ENCODE assay signal across 26 mouse cellular contexts in genomic region chr6:127876436-127876835, GRCm38 (mm10). TPM values are rescaled to one million over a fixed set of nuclear protein-coding genes. Genes with fewer than 3 reads are reported as not detected.
A peak's percentile ranks its signal among the peaks of the same experiment; 100 is the strongest.
DNase-seq lines count a peak whose midpoint lies in the region; ATAC-seq and TF ChIP-seq lines count a peak whose summit lies in the region.
"Had no signal": no experiment of that assay in that cellular context is flagged by ENCODE, and none has a peak within 500 bp of the region (broad histone marks: within the 10 kb centered on the region; RNA-seq: fewer than 3 reads in every experiment).

No protein-coding gene starts in this region.

- H3K4me1 ChIP-seq in hindbrain, postnatal 0 days (ENCODE audit: insufficient read depth, low read length): peaks cover 9% of the 10 kb centered on the region; the same call in 1 of the 2 replicates
- H3K4me1 ChIP-seq in hindbrain, embryonic 10.5 days (replicated peaks): peaks cover 25% of the 10 kb centered on the region
- peaks cover 36% of the 10 kb centered on the region for H3K4me1 ChIP-seq in embryonic facial prominence, embryonic 12.5 days
- H3K4me1 ChIP-seq in limb, embryonic 11.5 days (ENCODE audit: control insufficient read depth, insufficient read depth, low read length): peaks cover 16% of the 10 kb centered on the region
- peaks cover 21% of the 10 kb centered on the region for H3K4me1 ChIP-seq in heart, embryonic 12.5 days (replicated peaks)
- H3K4me1 ChIP-seq: liver, embryonic 15.5 days; neural tube, embryonic 12.5 days had no signal

- DNase-seq in hindbrain, postnatal 0 days (ENCODE audit: low spot score): no peak
- no peak for DNase-seq in hindbrain, embryonic 10.5 days (ENCODE audit: low spot score)
- DNase-seq in NIH3T3 (ENCODE audit: low read depth): peak; percentile 68
- DNase-seq in limb, embryonic 11.5 days (ENCODE audit: low spot score): no peak
- DNase-seq in adrenal gland, postnatal 10 days: no peak
- DNase-seq in right cerebral cortex, adult 18-20 months: no peak
- DNase-seq: cerebellum, adult 11 months; cerebellum, adult 9-11 months; forebrain, postnatal 0 days; kidney, adult 9 months; kidney, postnatal 14 days; lung, postnatal 36 days; midbrain, embryonic 14.5 days; right cerebral cortex, postnatal 25 days; spleen, adult 18-20 months; thymus, postnatal 25 days had no signal

- 74% methylated on average over 9 of the region's 9 CpGs for WGBS in hindbrain, postnatal 0 days
- 91% methylated on average over 9 of the region's 9 CpGs for WGBS in hindbrain, embryonic 10.5 days
- 88% methylated on average over 9 of the region's 9 CpGs for WGBS in embryonic facial prominence, embryonic 12.5 days
- WGBS in limb, embryonic 11.5 days: 80% methylated on average over 9 of the region's 9 CpGs
- 66% methylated on average over 9 of the region's 9 CpGs for WGBS in heart, embryonic 12.5 days

- H3K36me3 ChIP-seq in hindbrain, postnatal 0 days (ENCODE audit: insufficient read depth, low read length): no peaks in the 10 kb centered on the region
- H3K36me3 ChIP-seq in hindbrain, embryonic 10.5 days: no peaks in the 10 kb centered on the region
- no peaks in the 10 kb centered on the region for H3K36me3 ChIP-seq in embryonic facial prominence, embryonic 12.5 days
- no peaks in the 10 kb centered on the region for H3K36me3 ChIP-seq in limb, embryonic 11.5 days (ENCODE audit: control insufficient read depth, insufficient read depth, low read length)
- H3K36me3 ChIP-seq in heart, embryonic 12.5 days: no peaks in the 10 kb centered on the region
- H3K36me3 ChIP-seq: liver, embryonic 15.5 days; neural tube, embryonic 12.5 days had no signal

- no peak overlapping the region for H3K4me3 ChIP-seq in hindbrain, postnatal 0 days (ENCODE audit: low read length)
- no peak overlapping the region for H3K4me3 ChIP-seq in hindbrain, embryonic 10.5 days
- no peak overlapping the region for H3K4me3 ChIP-seq in embryonic facial prominence, embryonic 12.5 days
- no peak overlapping the region for H3K4me3 ChIP-seq in limb, embryonic 11.5 days (ENCODE audit: low read depth, low read length)
- no peak overlapping the region for H3K4me3 ChIP-seq in heart, embryonic 12.5 days
- H3K4me3 ChIP-seq: layer of hippocampus, adult 2 months; liver, embryonic 15.5 days; megakaryocyte, embryonic 14.5 days; neural tube, embryonic 12.5 days had no signal

- 0 out of 2 replicates have a peak, but pooled peaks have one; percentile 44 for ATAC-seq in hindbrain, postnatal 0 days
- no peak for ATAC-seq in embryonic facial prominence, embryonic 12.5 days (ENCODE audit: insufficient number of reproducible peaks, insufficient read depth, low FRiP score, low TSS enrichment)
- no peak for ATAC-seq in limb, embryonic 11.5 days (ENCODE audit: insufficient number of reproducible peaks, low FRiP score, low TSS enrichment, low read depth)
- ATAC-seq in heart, embryonic 12.5 days (ENCODE audit: insufficient number of reproducible peaks, low FRiP score): no peak
- ATAC-seq: intestine, embryonic 16.5 days; Patski had no signal

- TF ChIP-seq CTCF in hindbrain, postnatal 0 days (IDR thresholded peaks at IDR 0.05; ENCODE audit: low read depth): no peak

- H3K9me3 ChIP-seq in hindbrain, postnatal 0 days (ENCODE audit: low read length): no peaks in the 10 kb centered on the region
- 0 out of 2 replicates have a peak, but pooled peaks cover 8% of the 10 kb centered on the region for H3K9me3 ChIP-seq in hindbrain, embryonic 10.5 days
- peaks cover 8% of the 10 kb centered on the region; the same call in 1 of the 2 replicates for H3K9me3 ChIP-seq in embryonic facial prominence, embryonic 12.5 days
- no peaks in the 10 kb centered on the region for H3K9me3 ChIP-seq in limb, embryonic 11.5 days (ENCODE audit: control insufficient read depth, low read length)
- H3K9me3 ChIP-seq in heart, embryonic 12.5 days (replicated peaks): peaks cover 6% of the 10 kb centered on the region
- H3K9me3 ChIP-seq: liver, embryonic 15.5 days had no signal

- no peak overlapping the region for H3K4me2 ChIP-seq in hindbrain, postnatal 0 days (ENCODE audit: low read depth, low read length)
- 0 out of 2 replicates have a peak overlapping the region, but pooled peaks have one; percentile 16 for H3K4me2 ChIP-seq in embryonic facial prominence, embryonic 12.5 days (replicated peaks)
- no peak overlapping the region for H3K4me2 ChIP-seq in limb, embryonic 11.5 days (ENCODE audit: low read depth, severe bottlenecking)
- no peak overlapping the region for H3K4me2 ChIP-seq in heart, embryonic 12.5 days
- H3K4me2 ChIP-seq: liver, embryonic 15.5 days; neural tube, embryonic 12.5 days had no signal

- no peak overlapping the region for H3K27ac ChIP-seq in hindbrain, postnatal 0 days
- no peak overlapping the region for H3K27ac ChIP-seq in hindbrain, embryonic 10.5 days
- peak overlapping the region; percentile 74 for H3K27ac ChIP-seq in embryonic facial prominence, embryonic 12.5 days
- H3K27ac ChIP-seq in limb, embryonic 11.5 days (replicated peaks; ENCODE audit: low read depth, low read length): peak overlapping the region; percentile 30; the same call in 1 of the 2 replicates
- H3K27ac ChIP-seq in heart, embryonic 12.5 days (ENCODE audit: poor library complexity, severe bottlenecking): no peak overlapping the region
- H3K27ac ChIP-seq: layer of hippocampus, adult 2 months; liver, embryonic 15.5 days; neural tube, embryonic 12.5 days had no signal

- no peak overlapping the region for H3K9ac ChIP-seq in hindbrain, postnatal 0 days (replicated peaks; ENCODE audit: low read length)
- no peak overlapping the region for H3K9ac ChIP-seq in embryonic facial prominence, embryonic 12.5 days
- H3K9ac ChIP-seq in limb, embryonic 11.5 days (ENCODE audit: low read length): no peak overlapping the region
- no peak overlapping the region for H3K9ac ChIP-seq in heart, embryonic 12.5 days
- H3K9ac ChIP-seq: forebrain, postnatal 0 days; liver, embryonic 15.5 days; neural tube, embryonic 12.5 days had no signal

- no peaks in the 10 kb centered on the region for H3K27me3 ChIP-seq in hindbrain, postnatal 0 days (ENCODE audit: insufficient read depth, low read length)
- H3K27me3 ChIP-seq in hindbrain, embryonic 10.5 days (ENCODE audit: insufficient read depth, poor library complexity, severe bottlenecking): no peaks in the 10 kb centered on the region
- no peaks in the 10 kb centered on the region for H3K27me3 ChIP-seq in embryonic facial prominence, embryonic 12.5 days
- no peaks in the 10 kb centered on the region for H3K27me3 ChIP-seq in limb, embryonic 11.5 days (ENCODE audit: control insufficient read depth, insufficient read depth, low read length)
- H3K27me3 ChIP-seq in heart, embryonic 12.5 days (replicated peaks): peaks cover 10% of the 10 kb centered on the region; the same call in 1 of the 2 replicates
- H3K27me3 ChIP-seq: liver, embryonic 15.5 days; neural tube, embryonic 12.5 days had no signal

RNA-seq across cellular contexts. Expression of gene Tspan11, which starts 11.0 kb away (rescaled TPM):
- 3.5 and 5.6 TPM in 2 replicates for total RNA-seq in hindbrain, postnatal 0 days (2014; rRNA removed)
- 3.6 and 4.4 TPM in 2 replicates for polyA plus RNA-seq in hindbrain, postnatal 0 days (2015; fragmentation: Nextera tagmentation; extraction: Ambion mirVana)
- 6.8 and 15.4 TPM in 2 replicates for polyA plus RNA-seq in hindbrain, embryonic 10.5 days (2016; fragmentation: Nextera tagmentation; extraction: Ambion mirVana)
- 20.8 and 24.7 TPM in 2 replicates for polyA plus RNA-seq in embryonic facial prominence, embryonic 12.5 days (2016; fragmentation: Nextera tagmentation; extraction: Ambion mirVana)
- 13.6 and 13.7 TPM in 2 replicates for polyA plus RNA-seq in limb, embryonic 11.5 days (2014; fragmentation: Nextera tagmentation; extraction: Ambion mirVana)
- total RNA-seq in adrenal gland, postnatal 10 days (2021): 1 to 10 TPM; 4.1 to 5.0 TPM
- polyA plus RNA-seq in heart, embryonic 12.5 days (2016; fragmentation: Nextera tagmentation; extraction: Ambion mirVana): 1.9 and 3.1 TPM in 2 replicates
- total RNA-seq: common myeloid progenitor, adult 5-6 weeks; hematopoietic stem cell, adult 5-6 weeks had no signal
- polyA plus RNA-seq: Patski had no signal

Comparison
In these comparisons a context has a peak if more than half of its experiments do, and no peak if none do; other contexts are left out.
1. H3K27ac ChIP-seq: peak in embryonic facial prominence, embryonic 12.5 days (single experiment) and limb, embryonic 11.5 days (single experiment); none in hindbrain, postnatal 0 days (single experiment), hindbrain, embryonic 10.5 days (single experiment) and heart, embryonic 12.5 days (single experiment).